Mouse (Mus musculus) gastrocnemius, postnatal 14 days (tissue): ENCODE data around the gene Gm17087. TPM values are rescaled to one million over a fixed set of nuclear protein-coding genes. Genes with fewer than 3 reads are reported as not detected.

Experiments
- DNase-seq: peaks from one replicate; pipeline ENCODE4 v3.0.0; 2021; ENCODE audit warnings: mixed read lengths
- intact Hi-C: fragments of 180-260 bp; cut with DNase I; formaldehyde crosslinking; loops from one replicate; pipeline ENCODE4 v1.15.1; 2025; ENCODE audit warnings: low total_unique reads
- long read RNA-seq, 2 experiments: library from polyadenylated mRNA; stranded (forward); transcript quantifications; one replicate each; pipeline ENCODE4 v2.0.0; 2021
- total RNA-seq, 2 experiments: library from RNA; stranded (reverse); gene quantifications; 2 replicates each; pipeline ENCODE4 v1.2.3; 2021

The Gm17087 gene
- total RNA-seq: not detected
- long read RNA-seq, experiment 1: 0 reads
- long read RNA-seq, experiment 2: 0 reads

DNA sequence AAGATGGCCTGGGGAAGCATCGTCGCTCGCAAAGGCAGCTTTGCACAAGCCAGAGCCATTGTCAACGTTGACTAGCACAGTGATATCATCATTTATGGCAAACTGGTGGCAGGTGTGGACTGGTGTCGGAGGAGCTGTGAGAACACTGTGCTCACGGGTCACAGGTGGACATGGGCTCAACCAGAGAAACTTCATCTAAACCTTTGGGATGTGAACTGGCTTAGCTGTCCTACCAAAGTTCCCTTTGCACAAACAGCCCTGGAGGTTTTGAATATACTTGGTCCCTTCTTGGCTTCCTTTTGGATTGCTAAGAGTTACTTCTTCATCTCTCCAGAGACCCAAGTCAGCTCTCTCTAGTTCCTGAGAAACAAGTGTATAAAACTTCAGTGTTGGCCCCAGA lies at the start of gene Gm17087:
Gene Gm17087, minus strand, starts transcription at position 101 of the 400 bp plus-strand sequence.
- intact Hi-C loops: no loop called here
- DNase-seq: no peak

DNA sequence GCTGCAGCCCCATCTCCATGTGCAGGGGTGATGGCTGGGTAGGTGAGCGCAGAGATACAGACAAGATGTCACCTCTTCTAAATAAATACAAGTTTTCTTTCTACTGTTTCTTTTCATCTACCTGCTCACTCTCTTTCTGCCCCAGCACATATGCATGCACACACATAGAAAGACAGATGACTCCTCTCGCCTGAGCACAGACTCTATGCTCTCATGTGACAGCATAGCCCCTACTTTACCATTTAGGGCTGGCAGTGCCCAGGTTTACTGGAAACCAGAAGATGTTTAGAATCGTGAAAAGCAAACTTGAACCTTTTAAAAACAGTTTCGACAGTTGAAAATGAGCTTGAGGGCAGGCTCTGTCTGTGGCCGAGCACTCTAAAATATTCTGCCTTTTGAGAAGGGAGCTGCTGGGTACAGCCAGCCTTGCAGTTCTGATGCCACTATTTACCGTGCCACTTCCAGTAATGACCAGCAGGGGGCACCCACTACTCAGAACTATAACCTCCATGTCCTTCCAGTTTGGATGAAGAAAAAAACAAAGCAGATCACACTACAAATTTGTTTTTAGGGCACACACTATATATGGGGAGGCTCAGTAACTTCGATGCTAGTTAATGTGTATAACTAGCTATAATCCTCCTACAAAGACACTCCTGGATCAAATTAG lies 47.3 kb upstream of the Gm17087 start:
- intact Hi-C loops: loop anchor here (2.0 to 10.0 kb wide), 2 partner anchors 191 to 323 kb away; no protein-coding TSS in a partner anchor
- DNase-seq: peak; percentile 68

DNA sequence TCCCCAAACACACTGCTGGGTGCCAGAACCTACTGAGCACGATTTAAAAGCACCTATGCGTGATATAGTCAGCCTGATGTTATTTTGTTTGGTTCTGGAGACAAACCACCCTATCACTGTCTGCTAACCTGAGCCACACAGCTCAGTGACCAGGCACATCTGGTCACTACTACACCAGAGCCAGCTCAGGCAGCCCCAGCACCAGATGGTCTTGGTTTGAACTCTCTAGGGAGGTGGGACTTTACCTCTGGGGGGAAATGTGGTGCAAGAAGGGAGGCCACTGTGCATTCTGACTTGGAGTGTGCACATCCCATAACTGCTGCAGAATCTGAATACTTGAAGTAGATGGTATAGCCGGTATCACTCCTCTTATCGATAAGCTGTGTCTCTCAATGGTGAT lies 45.2 kb upstream of the Gm17087 start:
- intact Hi-C loops: loop anchor here (10.0 kb wide), 1 partner anchor 193 kb away; no protein-coding TSS in a partner anchor
- DNase-seq: no peak

DNA sequence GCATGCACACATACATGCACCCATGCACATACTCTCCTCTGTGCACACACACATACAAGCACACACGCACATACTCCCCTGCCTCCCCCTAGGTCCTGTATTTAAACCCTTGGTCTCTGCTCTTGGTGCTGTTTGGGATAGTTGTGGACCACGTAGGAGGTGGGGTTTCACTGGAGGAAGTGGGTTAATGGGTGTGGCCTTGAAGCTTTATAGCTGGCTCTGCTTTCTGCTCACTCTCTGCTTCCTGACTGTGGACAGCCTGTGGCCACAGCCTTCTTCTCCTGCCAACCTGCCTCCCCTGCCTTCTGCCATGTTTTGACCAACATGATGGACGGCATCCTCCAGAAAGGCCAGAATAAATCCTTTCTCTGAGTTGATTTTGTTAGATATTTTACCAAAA lies 39.9 kb upstream of the Gm17087 start:
- DNase-seq: no peak
- intact Hi-C loops: no loop called here

DNA sequence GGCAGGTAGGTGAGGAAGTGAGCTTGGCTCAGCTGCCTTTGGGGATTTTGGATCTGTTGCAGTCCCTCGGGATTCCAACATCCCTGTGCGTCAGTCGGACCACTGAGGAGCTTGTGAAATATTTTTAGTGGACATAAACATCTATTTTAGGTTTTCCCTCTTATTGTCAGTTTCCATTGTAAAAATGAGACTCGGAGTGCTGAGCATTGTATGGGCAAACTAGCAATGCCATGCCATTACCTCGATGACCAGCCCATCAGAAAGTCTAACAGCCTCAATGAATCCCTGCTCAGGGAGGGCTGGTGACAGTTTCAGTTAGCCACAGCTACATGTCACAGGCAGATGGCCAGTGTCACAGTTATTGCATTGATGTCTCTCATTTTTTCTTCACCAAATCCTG lies 39.2 kb upstream of the Gm17087 start:
- DNase-seq: no peak
- intact Hi-C loops: no loop called here

DNA sequence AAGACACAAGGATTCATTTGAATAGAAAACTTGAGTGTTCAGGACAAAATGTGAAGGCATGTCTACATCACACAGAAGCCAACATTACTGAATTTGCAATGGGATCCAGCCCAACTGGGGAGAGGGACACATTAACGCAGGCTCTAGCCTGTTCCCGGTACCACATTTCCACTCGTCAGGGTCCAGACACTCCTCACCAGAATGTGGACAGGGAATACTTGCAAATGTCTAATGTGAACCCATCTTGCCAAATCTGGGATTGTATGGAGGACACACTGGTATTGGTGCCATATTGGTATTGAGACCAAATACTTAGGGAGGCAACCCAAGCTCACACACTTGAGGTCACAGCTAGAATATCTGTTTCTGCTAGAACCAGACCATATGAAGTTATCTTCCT lies 36.2 kb upstream of the Gm17087 start:
- DNase-seq: no peak
- intact Hi-C loops: no loop called here

DNA sequence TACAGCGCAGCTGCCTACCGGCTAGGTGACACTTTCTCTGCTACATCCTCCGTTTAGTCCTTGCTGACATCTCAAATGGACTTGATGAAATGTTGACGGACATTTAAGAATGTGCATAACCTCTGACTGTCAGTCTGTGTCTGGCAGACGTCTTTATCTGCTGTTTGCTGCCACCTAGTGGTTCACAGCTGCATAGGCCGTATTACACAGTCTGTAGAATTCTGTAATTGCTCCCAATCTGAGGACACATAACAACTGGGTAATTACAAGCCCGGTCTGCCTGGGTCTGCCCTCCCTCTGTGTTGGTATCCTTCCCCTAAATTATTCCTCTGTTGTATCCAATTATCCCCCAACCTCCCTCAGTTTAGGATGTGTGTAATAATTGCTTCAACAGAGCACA lies 31.0 kb upstream of the Gm17087 start:
- DNase-seq: peak; percentile 44
- intact Hi-C loops: no loop called here

DNA sequence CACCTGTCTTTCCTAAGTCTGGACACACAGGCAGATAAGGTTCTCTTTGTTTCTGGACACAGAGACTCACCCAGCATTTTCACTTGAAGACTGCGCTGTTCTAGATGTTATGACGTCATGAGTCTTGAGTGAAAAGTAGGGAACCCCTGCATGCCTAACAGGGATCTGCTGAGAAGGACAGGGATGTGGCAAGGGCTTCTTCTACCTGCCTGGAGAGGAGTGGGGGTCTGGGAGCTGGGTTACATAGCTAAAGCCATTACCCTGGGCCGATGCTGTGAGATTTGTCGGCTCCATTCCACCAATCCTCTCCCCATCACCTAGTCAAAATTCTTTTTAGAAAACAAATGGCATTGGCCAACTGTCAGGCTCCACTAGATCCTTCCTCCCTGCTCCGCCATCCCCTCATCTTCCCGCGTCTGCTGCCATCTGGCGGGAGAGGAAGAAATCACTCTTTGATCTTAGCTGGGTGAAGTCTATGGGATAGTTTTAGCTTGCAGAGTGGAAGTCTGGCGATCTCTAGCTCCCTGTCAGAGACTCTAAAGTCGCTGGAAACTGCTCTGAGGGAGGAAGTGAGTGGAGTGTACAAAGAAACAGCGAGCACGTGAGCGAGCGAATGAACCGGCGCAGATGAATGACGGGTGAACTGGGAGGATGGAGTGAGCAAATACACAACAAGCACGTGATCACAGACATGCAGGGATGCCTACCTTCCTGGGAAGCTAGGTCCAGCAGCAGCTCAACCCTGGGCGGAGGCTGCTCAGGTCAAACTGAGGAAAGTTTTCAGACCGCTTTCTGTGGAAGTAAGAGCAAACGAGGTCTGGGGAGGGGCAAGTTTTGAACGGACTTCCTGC lies 25.9 kb upstream of the Gm17087 start:
- DNase-seq: peak; percentile 73
- intact Hi-C loops: loop anchor here (2.0 kb wide), 1 partner anchor 124 kb away; no protein-coding TSS in a partner anchor

DNA sequence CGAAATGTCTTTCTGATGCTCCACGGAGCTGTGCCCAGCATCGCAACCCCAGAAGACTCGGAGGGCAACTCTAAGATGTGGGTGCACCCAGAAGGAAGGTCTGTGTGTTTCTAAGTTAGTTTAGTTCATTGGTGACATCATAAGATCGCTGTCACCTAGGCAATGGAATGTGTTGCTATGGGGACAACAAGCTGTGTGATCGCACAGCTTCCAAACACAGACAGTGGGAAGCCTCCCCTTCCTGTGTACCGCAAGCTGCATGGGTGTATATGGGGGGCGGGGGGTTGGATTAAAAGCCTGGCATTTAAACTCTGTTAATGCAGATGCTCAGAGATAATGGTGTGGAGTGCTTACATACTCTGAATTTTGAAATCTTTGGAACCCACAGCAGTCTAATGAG lies 14.8 kb upstream of the Gm17087 start:
- intact Hi-C loops: no loop called here
- no peak for DNase-seq

DNA sequence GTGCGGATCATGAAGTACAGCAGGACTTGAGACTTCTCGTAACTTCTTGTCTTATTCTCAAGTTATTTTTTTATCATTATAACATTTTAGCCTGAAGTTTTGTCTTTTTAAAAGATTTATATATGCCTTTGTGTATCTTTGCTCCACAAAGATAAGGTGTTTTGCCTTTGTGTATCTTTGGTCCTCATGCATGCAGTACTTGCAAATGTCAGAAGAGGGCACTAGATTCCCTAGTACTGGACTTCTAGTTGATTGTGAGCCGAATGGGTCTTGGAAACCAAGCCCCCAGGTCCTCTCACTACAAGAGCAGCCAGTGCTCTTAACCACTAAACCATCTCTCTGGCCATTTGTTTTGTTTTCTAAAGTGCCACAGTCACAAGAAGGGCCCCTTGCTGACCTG lies 13.6 kb upstream of the Gm17087 start:
- intact Hi-C loops: no loop called here
- no peak for DNase-seq

DNA sequence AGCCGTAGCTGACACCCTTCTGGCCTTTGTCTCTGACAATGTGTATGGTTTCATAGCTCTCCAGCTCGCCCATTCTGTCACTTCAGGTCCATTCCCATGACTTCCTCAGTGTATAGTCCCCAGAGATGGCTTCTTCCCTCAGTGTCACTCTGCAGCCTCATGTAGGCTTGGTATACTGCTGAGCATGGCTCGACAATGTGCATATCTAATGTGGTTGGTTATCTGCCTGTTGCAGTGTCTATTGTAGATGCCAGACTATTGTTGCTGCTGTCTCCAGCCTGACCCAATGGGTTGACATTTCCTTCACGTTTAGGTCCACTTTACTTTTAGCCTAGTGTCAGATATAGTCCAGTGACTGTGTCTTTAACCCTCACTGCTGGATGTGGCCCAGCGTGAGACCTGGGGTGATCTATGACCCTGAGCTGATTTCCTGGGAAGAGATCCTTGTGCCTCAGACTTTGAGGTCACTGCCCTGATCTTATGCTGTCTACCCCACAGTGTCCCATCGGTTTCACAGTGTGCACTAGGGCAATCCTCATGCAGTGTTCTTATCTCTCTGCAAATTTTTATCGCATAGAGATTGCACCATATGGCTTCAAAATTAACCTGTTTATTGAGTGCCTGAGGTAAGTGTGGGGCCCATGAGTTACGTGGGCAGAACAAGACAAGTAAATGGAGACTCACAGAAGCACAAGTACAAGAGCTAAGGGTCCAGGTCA lies 7.0 kb upstream of the Gm17087 start:
- intact Hi-C loops: no loop called here
- no peak for DNase-seq

DNA sequence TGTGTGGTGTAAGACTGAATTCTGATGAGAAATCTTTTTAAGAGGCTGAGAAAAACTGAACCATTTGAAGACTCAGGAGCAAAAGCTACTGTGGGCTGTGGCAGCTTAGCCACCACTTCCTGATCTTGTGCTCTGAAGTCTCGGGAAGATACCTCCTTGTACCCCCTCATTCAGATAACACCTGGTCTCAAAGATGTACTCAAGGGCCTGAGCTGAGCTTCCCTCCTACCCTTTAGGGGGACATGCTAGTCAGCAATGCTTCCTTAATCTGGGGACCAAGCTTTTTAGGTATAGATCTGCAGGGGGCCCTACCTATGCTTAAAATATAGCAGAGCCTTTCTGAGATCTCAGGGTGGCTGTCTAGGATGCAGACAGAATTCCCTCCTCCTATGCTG lies 3.9 kb downstream of the Gm17087 start:
- intact Hi-C loops: no loop called here
- no peak for DNase-seq

DNA sequence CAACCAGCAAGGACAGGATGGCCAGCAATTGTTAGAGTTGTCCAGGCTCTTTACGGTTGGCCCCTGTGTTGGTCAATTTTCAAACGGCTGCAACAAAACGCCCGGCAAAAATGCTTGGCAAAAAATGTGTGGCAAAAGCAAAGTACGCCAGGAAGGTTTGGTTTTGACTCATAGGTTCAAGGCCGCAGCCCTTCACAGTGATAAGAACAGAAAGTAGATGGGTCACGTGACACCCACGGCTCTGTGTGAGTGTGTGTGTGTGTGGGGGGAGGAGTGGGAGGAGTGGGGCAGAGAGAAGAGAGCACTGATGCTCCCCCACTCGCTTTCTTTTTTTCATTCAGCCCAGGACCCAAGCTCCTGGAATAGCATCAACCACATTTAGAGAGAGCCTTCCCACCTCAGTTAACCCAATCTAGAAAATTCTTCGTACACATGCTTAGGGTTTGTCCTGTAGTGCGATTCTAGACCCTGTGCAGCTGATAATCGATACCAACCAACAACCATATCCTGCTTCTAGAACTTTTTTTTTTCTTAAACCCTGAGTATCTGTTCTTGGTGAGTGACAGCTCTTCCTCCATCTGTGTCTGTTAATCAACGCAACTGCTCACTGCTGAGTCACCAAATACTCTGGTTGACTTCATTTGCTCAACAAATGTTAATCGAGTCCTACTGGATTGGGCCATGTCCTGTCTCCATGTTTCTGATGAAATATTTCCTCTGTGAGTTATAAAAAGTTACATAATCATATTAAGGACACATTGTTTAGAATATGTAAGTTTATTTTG lies 4.5 kb downstream of the Gm17087 start:
- intact Hi-C loops: no loop called here
- no peak for DNase-seq

DNA sequence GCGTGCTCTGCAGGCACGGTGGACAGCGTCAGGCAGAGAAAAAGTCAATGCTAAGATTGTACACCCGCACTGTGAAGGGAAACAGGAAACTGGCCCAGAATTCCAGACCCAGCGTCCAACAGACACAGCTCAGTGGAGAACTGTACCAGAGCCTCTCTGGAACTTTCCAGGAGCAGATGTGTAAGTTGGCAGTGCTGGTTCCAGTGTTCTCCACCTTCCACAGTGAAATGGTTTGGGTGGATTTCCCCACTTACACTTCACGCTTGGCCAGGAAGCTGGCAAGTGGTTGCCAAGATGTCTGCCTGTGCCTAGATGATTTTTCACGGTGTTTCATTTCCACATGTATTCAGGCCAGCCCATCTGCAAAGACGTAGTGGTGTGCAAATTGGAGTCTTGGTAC lies 8.8 kb downstream of the Gm17087 start:
- DNase-seq: no peak
- intact Hi-C loops: no loop called here

DNA sequence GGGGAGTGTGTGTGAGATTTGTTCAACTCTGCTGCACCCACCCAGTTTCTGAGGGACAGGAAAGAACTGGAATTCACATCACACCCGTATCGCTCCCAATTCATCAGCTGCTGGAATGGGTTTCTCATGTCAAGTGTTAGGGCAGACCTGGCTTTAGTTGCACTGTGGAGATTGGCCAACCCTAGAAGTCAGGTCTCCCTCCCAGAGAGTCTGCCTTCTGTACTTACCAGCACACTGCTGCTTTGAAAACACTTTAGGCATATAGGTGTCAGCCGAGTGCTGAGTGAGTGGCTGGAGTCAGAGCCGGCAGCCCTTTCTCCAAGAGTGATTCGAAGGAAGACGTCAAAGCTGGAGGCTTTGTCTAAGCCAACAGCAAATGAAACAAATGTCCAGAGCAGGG lies 10.5 kb downstream of the Gm17087 start:
- intact Hi-C loops: no loop called here
- DNase-seq: no peak

DNA sequence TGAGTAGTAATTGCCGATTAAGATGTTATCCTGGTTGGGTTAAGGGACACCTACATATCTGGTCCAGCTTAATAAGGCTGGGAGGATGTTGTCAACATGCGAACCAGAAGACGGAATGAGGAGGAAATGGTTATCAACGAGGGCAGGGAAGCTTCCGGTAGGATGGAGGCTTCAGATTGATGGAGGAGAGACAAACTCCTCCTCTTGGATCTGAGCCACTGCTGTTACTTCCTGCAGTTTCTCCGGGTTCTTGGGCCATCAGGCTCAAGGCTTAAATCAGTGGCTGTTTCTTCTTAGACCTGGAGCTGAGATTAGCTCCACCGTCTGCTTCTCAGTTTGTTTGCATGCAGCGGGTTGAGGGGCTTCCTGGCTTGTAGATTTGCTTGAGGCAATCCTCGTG lies 11.0 kb downstream of the Gm17087 start:
- intact Hi-C loops: no loop called here
- no peak for DNase-seq

DNA sequence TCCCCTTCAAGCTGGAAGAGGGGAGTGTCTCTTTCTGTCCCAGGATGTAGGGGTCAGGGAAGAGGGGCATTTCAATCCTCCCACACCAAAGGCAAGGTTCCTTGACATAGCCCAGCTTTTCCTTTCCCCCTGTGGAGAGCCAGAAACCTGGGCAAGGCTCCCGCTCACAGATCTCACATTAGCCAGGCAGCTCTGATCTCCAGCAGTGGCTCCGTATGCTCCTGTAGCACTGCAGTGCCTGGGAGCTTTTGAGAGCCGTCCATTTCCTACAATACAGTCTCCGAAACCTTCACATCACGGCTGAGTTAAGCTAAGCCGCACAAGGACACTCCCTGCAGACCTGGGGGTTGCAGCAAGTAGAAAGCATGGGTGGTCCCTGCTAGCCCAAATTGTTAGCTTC lies 12.5 kb downstream of the Gm17087 start:
- intact Hi-C loops: no loop called here
- no peak for DNase-seq

DNA sequence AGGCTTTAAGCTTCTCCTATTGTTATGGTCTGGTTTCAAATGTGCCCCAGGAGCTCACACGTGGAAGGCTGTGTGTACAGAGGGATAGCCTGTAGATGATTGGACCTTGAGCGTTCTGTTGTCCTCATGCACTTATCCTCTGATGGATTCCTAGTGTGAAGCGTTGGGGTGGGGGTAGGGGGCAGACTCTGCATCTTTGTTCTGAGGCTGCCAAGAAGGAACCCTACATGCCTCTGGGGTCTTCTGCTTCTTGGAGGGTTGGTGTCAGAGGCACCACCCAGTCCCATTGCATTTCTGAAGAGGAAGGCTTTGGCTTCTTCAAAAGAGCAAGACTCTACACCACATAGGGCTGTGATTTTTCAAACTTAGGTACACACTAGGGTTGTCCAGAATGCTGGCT lies 13.1 kb downstream of the Gm17087 start:
- DNase-seq: no peak
- intact Hi-C loops: no loop called here

DNA sequence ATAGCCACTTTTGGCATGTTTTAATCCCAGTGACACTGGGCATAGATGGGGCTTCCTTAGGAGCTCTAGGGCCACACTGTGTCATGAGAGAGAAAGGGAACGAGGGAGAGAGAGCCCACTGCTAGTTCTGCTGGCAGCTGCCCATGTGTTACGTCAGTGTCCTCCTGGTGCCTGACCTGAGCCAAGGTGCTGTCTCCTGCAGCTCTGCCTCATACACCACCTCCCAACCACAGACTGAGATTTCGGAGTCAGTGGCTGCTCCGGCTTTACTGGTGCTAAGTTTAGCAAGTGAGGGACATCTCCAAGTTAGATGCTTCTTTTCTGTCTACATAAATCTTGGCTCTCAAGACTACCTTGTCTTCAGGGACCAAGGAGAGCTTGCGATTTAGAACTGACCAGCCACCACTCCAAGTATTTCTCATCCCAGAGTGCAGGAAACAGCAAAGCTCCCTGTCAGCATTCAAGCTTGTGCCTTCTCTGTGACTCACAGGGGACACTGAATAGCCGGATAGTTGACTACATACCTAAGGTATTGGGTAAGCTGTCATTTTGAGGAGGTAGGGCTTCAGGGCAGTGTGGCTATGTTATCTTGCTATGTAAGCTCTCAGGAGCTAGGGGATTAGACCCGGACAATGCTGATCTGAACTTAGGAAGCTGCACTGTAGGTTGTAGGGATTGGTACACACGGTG lies 14.3 kb downstream of the Gm17087 start:
- intact Hi-C loops: no loop called here
- DNase-seq: no peak
